In the genomic region with DNA sequence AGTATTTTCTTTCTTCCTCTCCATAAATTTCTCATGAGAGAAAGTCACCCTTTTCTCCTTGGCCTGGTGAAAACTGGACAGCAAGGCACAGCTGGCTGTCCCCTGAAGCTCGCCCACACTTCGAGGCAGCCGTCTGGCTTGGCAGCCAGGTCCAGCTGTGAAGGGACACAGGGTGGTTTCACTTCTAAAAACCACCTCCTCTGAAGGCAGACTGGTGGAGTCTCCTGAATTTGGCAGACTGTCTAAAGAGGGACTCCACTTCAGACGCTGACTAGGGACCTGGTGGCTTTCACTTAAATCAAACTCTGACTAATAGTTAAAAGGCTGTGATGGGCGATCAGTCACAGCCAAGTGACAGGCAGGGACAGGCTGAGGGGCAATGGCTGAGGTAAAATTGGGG, we compare ENCODE assay signal across 22 mouse cellular contexts.
DNase-seq lines count a peak whose midpoint lies in the region; ATAC-seq and TF ChIP-seq lines count a peak whose summit lies in the region.
"Had no signal": no experiment of that assay in that cellular context is flagged by ENCODE, and none has a peak within 500 bp of the region (broad histone marks: within the 10 kb centered on the region; RNA-seq: fewer than 3 reads in every experiment).

No protein-coding gene starts in this region.

- H3K27me3 ChIP-seq in lung, embryonic 14.5 days (ENCODE audit: insufficient read depth, low read length) = no peaks in the 10 kb centered on the region
- H3K27me3 ChIP-seq in limb, embryonic 14.5 days (ENCODE audit: control insufficient read depth, insufficient read depth, low read length) = no peaks in the 10 kb centered on the region
- no peaks in the 10 kb centered on the region for H3K27me3 ChIP-seq in intestine, embryonic 16.5 days (replicated peaks; ENCODE audit: control insufficient read depth, insufficient read depth, low read length)
- H3K27me3 ChIP-seq in liver, postnatal 0 days (ENCODE audit: insufficient read depth, low read length) = no peaks in the 10 kb centered on the region
- H3K27me3 ChIP-seq: embryonic facial prominence, embryonic 12.5 days; heart, embryonic 15.5 days; hindbrain, embryonic 12.5 days had no signal

- no peak overlapping the region for H3K4me2 ChIP-seq in lung, embryonic 14.5 days
- no peak overlapping the region for H3K4me2 ChIP-seq in limb, embryonic 14.5 days (replicated peaks; ENCODE audit: low read depth, low read length, severe bottlenecking)
- no peak overlapping the region for H3K4me2 ChIP-seq in intestine, embryonic 16.5 days (ENCODE audit: low read depth, low read length)
- no peak overlapping the region for H3K4me2 ChIP-seq in liver, postnatal 0 days (ENCODE audit: low read depth, low read length)
- H3K4me2 ChIP-seq: embryonic facial prominence, embryonic 12.5 days; heart, embryonic 11.5 days; heart, embryonic 15.5 days; hindbrain, embryonic 12.5 days had no signal

- TF ChIP-seq POLR2A in lung, adult 2 months (IDR thresholded peaks at IDR 0.05; ENCODE audit: borderline replicate concordance, extremely low read depth, low read depth, low read length) = no peak
- TF ChIP-seq POLR2A in limb, embryonic 14.5 days (IDR thresholded peaks at IDR 0.05; ENCODE audit: borderline replicate concordance, extremely low read depth, insufficient read depth, insufficient read length) = no peak

- H3K4me1 ChIP-seq in lung, embryonic 14.5 days (ENCODE audit: insufficient read depth) = peaks cover 33% of the 10 kb centered on the region
- H3K4me1 ChIP-seq in lung, adult 2 months (ENCODE audit: control insufficient read depth, insufficient read depth, low read length) = no peaks in the 10 kb centered on the region
- H3K4me1 ChIP-seq in limb, embryonic 14.5 days (ENCODE audit: control insufficient read depth, insufficient read depth, low read length) = peaks cover 34% of the 10 kb centered on the region
- peaks cover 11% of the 10 kb centered on the region for H3K4me1 ChIP-seq in intestine, embryonic 16.5 days (ENCODE audit: control insufficient read depth, insufficient read depth, low read length)
- no peaks in the 10 kb centered on the region for H3K4me1 ChIP-seq in liver, postnatal 0 days (ENCODE audit: insufficient read depth)

- H3K27ac ChIP-seq in lung, embryonic 14.5 days (ENCODE audit: low read depth) = peak overlapping the region; percentile 27; the same call in 1 of the 2 replicates
- 0 out of 2 replicates have a peak overlapping the region, but pooled peaks have one; percentile 10 for H3K27ac ChIP-seq in limb, embryonic 14.5 days (replicated peaks; ENCODE audit: low read depth, low read length)
- no peak overlapping the region for H3K27ac ChIP-seq in intestine, embryonic 16.5 days (ENCODE audit: low read length)
- H3K27ac ChIP-seq in liver, postnatal 0 days (ENCODE audit: low read depth) = no peak overlapping the region
- H3K27ac ChIP-seq: embryonic facial prominence, embryonic 12.5 days; heart, embryonic 15.5 days; hindbrain, embryonic 12.5 days had no signal

- no peak for TF ChIP-seq EP300 in liver, postnatal 0 days (IDR thresholded peaks at IDR 0.05; ENCODE audit: low read depth)

- DNase-seq in frontal cortex, adult 2 months (ENCODE audit: extremely low spot score in 1 of 2, low spot score in 1 of 2) = no peak
- DNase-seq in lung, embryonic 14.5 days = no peak
- no peak for DNase-seq in lung, adult 2 months
- no peak for DNase-seq in limb, embryonic 14.5 days (ENCODE audit: low spot score)
- no peak for DNase-seq in liver, postnatal 0 days
- DNase-seq: adrenal gland, postnatal 14 days; B cell, adult 2 months; cerebellum, adult 11-12 months; cerebellum, adult 9-10 months; cerebellum, postnatal 25 days; gastrocnemius, adult 2 months; gastrocnemius, postnatal 25 days; heart, postnatal 4 days had no signal

- ATAC-seq in frontal cortex, adult (ENCODE audit: low TSS enrichment) = 0 out of 2 replicates have a peak, but pooled peaks have one; percentile 16
- ATAC-seq in lung, embryonic 14.5 days (ENCODE audit: insufficient read depth) = no peak
- ATAC-seq in limb, embryonic 14.5 days (ENCODE audit: low FRiP score, low read depth) = no peak
- ATAC-seq in intestine, embryonic 16.5 days = no peak
- no peak for ATAC-seq in liver, postnatal 0 days
- ATAC-seq: CD4-positive, CD25-positive, alpha-beta regulatory T cell, adult 4 months; forebrain, embryonic 16.5 days; hindbrain, embryonic 16.5 days had no signal

- no peaks in the 10 kb centered on the region for H3K36me3 ChIP-seq in lung, embryonic 14.5 days (ENCODE audit: insufficient read depth)
- no peaks in the 10 kb centered on the region for H3K36me3 ChIP-seq in limb, embryonic 14.5 days (ENCODE audit: control insufficient read depth, insufficient read depth, low read length)
- H3K36me3 ChIP-seq in intestine, embryonic 16.5 days (ENCODE audit: control insufficient read depth, insufficient read depth, low read length) = no peaks in the 10 kb centered on the region
- no peaks in the 10 kb centered on the region for H3K36me3 ChIP-seq in liver, postnatal 0 days (replicated peaks; ENCODE audit: insufficient read depth, low read length)
- H3K36me3 ChIP-seq: embryonic facial prominence, embryonic 12.5 days; heart, embryonic 15.5 days; hindbrain, embryonic 12.5 days had no signal

- 48% methylated on average over 5 of the region's 5 CpGs for WGBS in lung, embryonic 14.5 days
- WGBS in lung, adult 2 months = 69% methylated on average over 5 of the region's 5 CpGs
- 50% methylated on average over 5 of the region's 5 CpGs for WGBS in limb, embryonic 14.5 days
- WGBS in intestine, embryonic 16.5 days = 70% methylated on average over 5 of the region's 5 CpGs
- 62% methylated on average over 5 of the region's 5 CpGs for WGBS in liver, postnatal 0 days (ENCODE audit: insufficient replicate concordance)

- no peak overlapping the region for H3K4me3 ChIP-seq in lung, embryonic 14.5 days (ENCODE audit: low read depth, low read length)
- no peak overlapping the region for H3K4me3 ChIP-seq in lung, adult 2 months (replicated peaks; ENCODE audit: extremely low read depth, low read depth, low read length)
- no peak overlapping the region for H3K4me3 ChIP-seq in limb, embryonic 14.5 days (replicated peaks; ENCODE audit: low read length)
- H3K4me3 ChIP-seq in intestine, embryonic 16.5 days (ENCODE audit: low read length) = no peak overlapping the region
- H3K4me3 ChIP-seq in liver, postnatal 0 days (ENCODE audit: low read depth, low read length) = no peak overlapping the region
- H3K4me3 ChIP-seq: embryonic facial prominence, embryonic 12.5 days; gastrocnemius, adult 2 months; heart, embryonic 15.5 days; hindbrain, embryonic 12.5 days had no signal

- H3K9ac ChIP-seq in lung, embryonic 14.5 days = no peak overlapping the region
- H3K9ac ChIP-seq in limb, embryonic 14.5 days (ENCODE audit: low read depth, low read length, severe bottlenecking) = no peak overlapping the region
- H3K9ac ChIP-seq in intestine, embryonic 16.5 days (ENCODE audit: low read depth, low read length) = no peak overlapping the region
- no peak overlapping the region for H3K9ac ChIP-seq in liver, postnatal 0 days (replicated peaks)
- H3K9ac ChIP-seq: embryonic facial prominence, embryonic 12.5 days; heart, embryonic 15.5 days; hindbrain, embryonic 12.5 days had no signal

- no peaks in the 10 kb centered on the region for H3K9me3 ChIP-seq in lung, embryonic 14.5 days (ENCODE audit: low read depth, low read length)
- H3K9me3 ChIP-seq in limb, embryonic 14.5 days (ENCODE audit: control insufficient read depth, low read length) = no peaks in the 10 kb centered on the region
- H3K9me3 ChIP-seq in intestine, embryonic 16.5 days (ENCODE audit: control insufficient read depth, low read length) = no peaks in the 10 kb centered on the region
- H3K9me3 ChIP-seq in liver, postnatal 0 days (ENCODE audit: low read length) = no peaks in the 10 kb centered on the region
- H3K9me3 ChIP-seq: embryonic facial prominence, embryonic 12.5 days; heart, embryonic 15.5 days; hindbrain, embryonic 12.5 days had no signal

- no peak for TF ChIP-seq CTCF in lung, embryonic 14.5 days (IDR thresholded peaks at IDR 0.05; ENCODE audit: low read depth)
- TF ChIP-seq CTCF in lung, adult 2 months (IDR thresholded peaks at IDR 0.05; ENCODE audit: insufficient read depth, low read length) = no peak
- TF ChIP-seq CTCF in liver, postnatal 0 days (IDR thresholded peaks at IDR 0.05; ENCODE audit: low read depth) = no peak

Comparison
In these comparisons a context has a peak if more than half of its experiments do, and no peak if none do; other contexts are left out.
1. H3K27ac ChIP-seq: peak in lung, embryonic 14.5 days (single experiment) and limb, embryonic 14.5 days (single experiment); none in intestine, embryonic 16.5 days (single experiment) and liver, postnatal 0 days (single experiment).